Mouse (Mus musculus) megakaryocyte-erythroid progenitor cell, adult 5-6 weeks (primary cell): ENCODE measurements at regions not wholly inside any gene's neighbourhood (a gene's known extent, or its start where the extent isn't known, plus 50 kb on each side); places are given as distances from the start of the nearest gene placed in this dataset.

Source experiments
- ATAC-seq: replicated peaks from 2 replicates; pipeline ENCODE4 v1.8.0; 2016; ENCODE audit warnings: mild to moderate bottlenecking, inconsistent platforms; ENCODE audit not compliant: severe bottlenecking, poor library complexity, low FRiP score, low TSS enrichment

DNA sequence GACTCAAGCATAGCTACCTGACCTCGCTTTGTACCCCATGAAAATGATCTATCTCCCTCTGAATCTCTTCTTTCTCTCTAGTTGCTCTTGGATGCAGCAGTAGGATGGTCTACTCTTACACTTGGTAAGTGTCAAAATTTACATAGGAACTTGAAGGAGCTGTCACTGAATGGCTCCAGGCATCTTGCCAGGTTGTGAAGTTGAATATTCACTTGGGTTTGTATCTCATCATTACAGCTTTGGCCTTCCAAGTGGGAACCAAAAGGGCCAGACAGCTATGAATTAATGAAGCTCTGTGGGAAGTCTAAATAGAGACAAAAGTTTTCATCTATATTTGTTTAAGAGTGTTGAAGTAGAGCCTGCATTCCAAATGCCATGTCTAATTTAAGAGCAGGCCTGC, 475.5 kb downstream of the Flrt2 start:
- no peak for ATAC-seq

DNA sequence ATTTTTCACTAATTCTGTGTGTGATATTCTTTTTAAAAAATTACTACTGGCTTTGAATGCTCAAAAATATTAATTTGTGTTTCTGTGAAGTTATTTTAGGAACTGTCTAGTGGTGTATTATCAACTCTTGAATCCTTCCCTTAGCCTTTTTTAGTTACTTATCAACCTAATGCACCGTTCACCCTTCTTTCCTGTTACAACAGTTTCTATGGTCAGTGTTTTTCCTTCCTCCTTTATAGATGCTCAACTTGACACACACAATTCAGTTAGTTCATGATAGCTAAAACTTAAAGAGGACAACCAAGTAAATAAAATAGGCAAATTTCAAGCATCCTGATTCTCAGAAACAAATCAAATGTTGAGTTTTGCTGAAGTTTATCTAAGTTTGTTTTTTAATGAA, 506.9 kb downstream of the Flrt2 start:
- ATAC-seq: 0 out of 2 replicates have a peak, but pooled peaks have one; percentile 41

DNA sequence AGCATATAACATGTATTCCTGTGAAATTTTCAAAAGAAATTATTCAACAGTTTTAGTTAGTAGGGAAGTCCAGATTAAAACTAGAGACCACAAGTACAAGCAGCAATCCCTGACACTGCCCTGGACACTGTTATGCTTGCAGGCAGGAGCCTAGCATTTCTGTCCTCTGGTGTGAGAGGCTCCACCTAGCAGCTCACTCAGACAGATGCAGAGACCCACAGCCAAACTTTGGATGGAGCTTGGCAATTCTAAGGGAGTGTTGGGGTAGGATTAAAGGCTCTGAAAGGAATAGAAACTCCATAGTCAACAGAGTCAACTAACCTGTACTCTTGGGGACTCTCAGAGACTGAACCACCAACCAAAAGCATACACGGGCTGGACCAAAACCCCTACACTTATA, 509.8 kb downstream of the Flrt2 start:
- ATAC-seq: no peak

DNA sequence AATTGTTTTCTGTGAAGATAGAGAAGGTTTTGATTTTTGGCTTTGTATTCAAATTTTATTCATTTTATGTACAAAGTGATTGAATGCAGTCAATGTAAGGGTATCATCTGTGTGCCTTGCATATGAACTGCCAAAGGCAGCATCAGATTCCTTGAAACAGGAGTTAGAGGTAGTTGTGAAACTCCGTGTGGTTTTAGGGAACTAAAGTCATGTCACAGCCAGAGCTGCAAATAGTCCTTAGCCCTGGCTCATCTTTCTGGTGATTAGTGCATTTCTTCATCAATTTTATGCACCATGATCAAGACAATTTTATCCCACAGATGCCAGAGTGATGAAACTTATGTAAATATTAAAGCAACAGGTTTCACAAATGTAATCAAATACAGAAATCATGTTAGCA, 534.4 kb downstream of the Flrt2 start:
- ATAC-seq: no peak

DNA sequence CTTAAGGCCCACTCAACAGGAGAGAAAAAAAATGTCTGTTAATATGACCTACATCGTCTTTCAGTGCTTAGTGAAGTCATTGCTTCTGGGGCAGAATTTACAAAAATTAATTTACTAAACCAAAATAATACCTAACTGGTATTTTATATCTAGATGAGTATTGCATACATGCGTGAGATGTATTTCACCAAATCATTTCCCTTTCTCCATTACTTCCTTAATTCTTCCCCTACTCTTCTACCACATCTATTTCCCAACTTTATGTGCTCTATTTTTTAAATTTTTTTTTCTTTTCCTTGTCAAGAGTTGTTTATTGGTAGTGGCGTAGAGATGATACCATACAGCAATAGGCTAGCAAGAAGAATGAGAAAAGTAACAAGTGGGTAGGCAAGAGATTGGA, 536.7 kb downstream of the Flrt2 start:
- no peak for ATAC-seq

DNA sequence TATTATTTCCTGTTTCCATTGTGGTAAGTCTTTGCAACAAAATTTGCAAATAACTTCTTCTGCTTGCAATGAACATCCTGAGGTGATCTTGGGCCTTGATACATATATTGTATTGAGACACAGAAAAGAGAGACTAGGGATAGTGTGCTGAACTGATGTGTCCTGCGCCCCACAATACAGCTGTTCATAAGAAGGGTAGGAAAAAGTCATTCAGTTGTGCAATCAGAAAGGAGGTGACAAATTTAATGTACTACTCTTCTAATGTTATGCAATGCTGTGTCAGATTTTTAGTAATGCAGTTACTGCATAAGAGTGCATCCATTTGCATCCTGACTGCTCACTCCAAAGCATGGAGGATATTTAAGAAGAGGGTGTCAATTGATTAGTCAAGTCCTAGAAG, 543.5 kb downstream of the Flrt2 start:
- ATAC-seq: no peak

DNA sequence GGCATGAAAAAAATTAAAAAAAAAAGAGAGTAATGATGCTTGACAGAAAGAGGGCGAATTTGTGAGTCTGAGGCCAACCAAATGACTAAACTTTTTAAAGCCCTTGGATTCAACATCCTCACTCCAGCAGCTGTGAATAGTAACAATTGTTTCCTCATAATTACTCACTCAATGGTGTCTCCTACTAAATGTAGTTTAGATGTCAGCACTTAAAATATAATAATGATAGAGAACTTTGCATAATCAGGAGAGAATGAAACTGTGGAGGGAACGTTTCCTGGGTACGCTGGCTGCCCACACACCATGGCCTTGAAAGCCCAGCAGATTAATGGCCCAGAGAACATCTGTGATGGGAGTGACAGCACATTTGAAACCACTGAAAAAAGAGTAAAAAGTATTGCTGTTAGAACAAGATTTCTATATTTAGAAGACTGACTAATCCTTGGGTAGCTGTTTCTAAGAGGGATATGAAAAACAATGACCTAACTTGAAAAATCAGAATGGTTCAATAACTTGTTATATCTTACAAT, 544.0 kb downstream of the Flrt2 start:
- ATAC-seq: no peak

DNA sequence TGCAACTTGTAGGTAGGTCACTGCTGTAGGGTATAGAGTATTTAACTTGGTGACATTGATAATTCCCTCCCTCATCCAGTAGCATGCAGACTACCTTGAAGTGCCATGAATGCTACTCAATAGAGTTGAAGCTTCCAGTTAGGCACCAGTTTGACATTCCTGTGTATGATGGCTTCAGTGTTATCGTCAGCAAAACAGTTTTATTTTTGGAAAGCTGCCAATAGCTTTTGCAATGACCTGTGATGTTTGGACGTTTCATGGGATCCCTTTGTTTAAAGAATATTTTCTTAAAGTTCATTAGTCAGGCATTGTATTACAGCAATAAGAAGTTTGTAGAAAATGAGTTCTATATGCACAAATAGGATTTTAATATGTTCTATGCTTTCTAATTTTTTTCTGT, 547.6 kb downstream of the Flrt2 start:
- no peak for ATAC-seq

DNA sequence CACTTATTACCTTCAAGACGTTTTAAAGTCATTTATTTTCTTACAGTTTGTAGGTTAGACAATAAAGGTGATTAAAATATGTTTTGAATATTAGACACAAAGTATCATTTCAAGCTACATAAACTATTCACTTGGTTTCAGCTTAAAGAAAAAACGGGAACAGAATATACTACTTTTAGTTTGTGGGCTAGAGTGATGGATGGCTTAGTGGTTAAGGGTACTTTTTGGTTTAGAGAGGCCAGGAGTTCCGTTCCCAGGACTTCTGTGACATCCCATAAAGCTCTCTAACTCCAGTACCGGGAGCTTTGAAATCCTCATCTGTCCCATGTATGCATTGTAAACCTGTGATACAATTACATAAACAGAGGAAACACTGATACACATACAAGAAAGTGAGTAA, 570.0 kb downstream of the Flrt2 start:
- no peak for ATAC-seq

DNA sequence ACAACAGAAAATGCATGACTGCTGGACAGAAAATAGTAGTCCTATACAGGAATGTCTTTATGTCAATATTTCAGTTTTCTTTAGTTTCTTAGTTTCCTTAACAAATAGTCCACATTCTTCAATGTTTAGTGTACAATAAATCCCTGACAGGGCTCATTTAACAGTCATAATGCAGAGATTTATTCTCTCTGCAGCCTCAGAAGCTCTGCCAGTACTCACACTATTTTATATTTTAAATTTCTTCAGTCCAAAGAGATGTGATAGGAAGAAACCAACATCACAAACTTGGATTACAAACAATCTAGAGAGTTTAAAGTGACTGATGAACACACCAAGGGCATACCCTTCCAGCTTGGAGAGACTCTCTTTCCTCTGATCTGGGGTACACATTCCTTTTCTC, 583.9 kb downstream of the Flrt2 start:
- no peak for ATAC-seq

DNA sequence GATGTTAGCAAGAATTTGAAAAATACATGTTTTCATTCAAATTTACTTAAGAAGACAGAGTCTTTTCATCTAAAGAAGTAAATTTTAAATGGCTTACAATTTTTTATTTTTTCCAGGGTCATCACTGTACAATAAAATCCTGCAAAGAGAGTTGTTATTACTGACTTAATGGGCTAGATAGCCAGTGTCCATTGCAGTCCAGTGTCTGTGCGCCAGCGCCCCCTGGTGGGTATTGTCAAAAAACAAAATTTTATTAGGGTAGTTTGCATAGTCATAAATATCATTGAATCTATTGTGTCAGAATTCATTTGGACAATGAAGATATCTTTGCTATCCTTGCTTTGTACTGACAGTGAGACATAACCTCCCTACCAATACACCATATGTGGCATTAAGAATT, 619.1 kb downstream of the Flrt2 start:
- peak; percentile 57; the same call in 1 of the 2 replicates for ATAC-seq

DNA sequence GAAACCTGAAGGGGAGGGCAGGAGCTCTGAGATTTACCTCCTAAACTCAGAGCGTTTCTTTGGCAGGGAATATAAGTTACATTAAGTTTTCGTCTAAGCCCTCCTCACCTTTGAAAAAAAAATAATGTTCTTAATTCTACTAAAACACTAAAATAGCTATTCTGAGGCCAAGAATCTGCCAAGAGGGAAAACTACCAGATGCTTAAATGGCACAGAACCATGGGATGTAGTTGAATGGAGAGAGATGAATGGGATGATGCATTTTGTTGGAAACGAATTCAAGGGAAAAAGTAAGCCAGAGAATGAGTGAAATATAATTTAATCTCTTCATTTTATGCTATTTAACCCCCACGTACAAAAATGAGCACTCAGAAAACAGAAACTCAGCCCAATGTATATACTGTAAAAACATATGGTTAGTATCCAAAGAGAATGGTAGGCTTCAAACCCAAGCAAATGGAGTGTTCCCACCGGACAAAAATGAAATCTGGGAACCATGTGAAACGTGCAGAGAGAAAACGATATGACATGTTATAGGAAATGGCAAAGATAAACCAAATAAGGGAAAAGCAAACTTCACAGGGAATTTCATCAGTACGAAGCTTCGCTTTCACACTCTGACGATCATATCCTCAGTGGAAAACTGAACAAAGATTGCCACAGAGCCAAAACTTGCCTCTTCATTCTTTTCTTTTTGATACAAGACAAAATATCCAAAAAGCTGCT, 631.2 kb downstream of the Flrt2 start:
- no peak for ATAC-seq

DNA sequence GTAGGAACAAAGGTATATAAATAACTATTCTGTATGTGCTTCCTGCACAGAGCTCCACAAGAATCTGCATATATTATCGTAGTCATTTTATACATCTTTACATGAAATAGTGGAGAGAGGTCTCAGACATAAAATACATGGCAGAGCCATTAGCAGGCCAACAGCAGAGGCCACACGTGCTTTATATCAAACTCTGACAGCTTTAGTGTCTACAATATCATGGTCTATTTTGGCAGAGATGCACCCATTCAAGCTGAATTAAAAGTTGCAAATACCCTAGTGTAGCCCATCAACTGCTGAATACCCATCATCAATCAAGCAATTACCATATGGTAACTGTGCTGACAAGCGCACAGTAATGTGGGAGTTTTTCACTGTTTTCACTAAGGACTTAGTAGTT, 659.1 kb downstream of the Flrt2 start:
- no peak for ATAC-seq

DNA sequence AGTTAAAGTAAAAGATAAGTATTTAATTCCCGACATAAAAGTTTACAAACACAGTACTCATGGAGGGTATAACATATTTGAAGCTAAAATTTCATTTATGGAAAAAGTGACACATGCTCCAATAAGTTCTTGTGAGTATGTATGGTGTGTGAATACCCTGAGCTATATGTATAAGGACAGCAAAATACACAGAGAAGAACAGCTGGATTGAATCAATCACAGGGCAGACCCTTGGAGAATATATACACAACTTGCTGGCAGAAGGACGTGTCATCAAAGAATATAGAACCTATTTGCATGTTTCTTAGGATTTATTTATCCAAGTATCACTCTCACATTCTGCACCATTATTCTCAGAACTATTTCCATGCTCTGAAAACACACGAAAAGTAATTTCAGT, 686.9 kb downstream of the Flrt2 start:
- no peak for ATAC-seq

DNA sequence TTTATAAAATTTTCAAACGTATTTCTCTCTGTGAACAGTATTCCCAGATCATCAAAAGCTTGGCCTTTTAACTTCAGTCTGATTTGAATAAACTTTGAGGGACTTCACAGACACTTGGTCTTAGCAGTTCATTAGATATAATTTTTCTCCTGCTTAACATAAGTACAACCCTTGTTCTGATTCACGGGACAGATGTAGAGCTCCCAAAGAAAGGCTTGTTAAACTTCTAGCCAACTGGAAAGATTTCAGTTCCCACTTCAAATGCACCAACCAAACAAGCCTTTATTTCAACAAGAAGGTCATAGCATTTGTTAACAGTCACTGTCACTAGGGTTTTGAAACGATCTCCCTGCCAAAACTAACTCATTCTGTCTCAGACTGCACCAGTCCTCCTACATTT, 727.1 kb downstream of the Flrt2 start:
- no peak for ATAC-seq

DNA sequence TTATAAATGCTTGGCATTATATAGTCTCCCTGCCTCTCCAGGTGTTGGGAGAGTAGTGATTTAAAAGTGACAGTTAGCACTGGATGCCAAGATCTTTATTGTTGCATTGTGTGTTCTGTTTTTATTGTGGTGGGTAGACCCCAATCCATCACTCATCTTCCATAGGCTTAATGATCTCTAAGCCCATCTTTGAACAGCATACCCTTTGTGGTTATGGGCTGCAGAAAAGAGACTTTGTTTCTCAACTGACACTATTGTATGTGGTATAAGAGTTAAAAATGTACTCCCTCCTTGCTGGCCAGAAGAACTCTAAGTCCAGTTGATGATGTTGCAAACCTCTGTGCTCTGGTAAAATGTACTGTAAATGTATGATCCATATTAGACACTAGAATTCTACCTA, 727.5 kb downstream of the Flrt2 start:
- ATAC-seq: no peak

DNA sequence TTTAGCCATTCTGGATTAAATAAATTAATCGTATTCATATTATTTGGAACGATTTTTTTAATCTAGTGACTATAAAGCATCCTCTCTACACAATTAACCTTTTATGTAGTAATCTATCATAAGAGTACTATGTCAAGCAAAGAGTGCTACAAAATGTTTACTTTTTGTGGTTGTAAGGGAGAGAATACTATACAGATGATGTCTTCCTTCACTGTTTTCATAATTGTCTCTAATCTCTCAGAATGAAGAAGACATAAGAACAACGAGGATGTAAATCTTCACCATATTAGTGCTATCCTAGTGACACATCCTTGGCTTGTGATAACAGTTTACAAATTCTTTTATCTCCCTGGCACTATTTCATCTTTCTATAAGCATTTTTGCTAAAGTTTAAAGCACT, 735.6 kb downstream of the Flrt2 start:
- no peak for ATAC-seq

DNA sequence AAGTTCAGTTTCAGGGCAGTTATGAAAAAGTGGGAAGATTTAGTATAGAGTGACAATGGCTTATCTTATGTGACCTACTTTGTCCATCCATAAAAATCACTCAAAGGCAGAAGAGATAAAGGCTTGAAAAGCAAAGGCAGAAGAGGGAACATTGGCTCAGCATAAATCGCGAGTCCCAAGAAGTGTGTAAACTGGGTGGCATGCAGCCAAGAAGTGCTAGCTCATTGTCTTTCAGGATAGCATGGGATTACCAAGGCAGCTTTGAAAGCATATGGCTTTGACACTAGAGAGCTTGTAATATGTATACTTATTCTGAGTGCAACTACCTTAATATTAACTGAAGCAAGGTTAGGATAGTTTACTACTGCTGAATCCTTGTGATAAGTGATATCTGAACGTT, 750.5 kb downstream of the Flrt2 start:
- no peak for ATAC-seq

DNA sequence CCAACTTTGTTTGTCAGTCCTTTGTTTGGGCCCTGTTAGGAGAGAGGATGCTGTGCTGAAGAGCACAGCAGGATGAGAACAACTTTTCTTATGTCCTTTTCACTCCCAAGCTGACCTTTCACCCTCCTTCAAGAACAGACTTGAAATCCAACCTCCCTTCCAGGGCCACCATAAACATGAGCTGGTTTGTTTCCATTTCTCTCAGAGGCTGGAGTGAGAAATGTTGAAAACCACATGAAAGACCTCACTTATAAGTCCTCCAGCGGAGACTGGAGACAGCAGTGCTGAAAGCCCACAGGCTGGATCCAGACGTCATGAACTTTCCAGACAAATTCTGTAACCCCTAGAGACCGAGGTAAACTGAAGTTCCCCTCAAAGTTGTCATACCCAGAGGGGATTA, 761.3 kb downstream of the Flrt2 start:
- no peak for ATAC-seq

DNA sequence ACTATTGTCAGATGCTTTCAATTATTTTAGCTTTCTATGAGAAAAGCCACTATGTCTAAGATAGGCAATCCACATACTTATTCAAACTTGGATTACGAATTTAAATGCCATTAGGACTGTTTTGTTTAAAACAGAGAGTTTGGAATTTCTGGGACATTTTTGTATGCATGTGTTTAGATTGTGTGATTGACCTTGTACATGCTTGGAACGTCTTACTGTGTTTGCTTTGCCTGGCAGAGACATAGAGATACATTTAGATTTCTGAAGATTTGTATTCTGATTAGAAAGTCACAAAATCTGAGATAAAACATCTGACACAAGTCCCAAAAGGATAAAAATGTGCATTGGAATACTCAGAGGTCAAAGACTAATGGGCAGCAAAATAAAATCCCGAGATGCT, 784.3 kb downstream of the Flrt2 start:
- ATAC-seq: no peak

DNA sequence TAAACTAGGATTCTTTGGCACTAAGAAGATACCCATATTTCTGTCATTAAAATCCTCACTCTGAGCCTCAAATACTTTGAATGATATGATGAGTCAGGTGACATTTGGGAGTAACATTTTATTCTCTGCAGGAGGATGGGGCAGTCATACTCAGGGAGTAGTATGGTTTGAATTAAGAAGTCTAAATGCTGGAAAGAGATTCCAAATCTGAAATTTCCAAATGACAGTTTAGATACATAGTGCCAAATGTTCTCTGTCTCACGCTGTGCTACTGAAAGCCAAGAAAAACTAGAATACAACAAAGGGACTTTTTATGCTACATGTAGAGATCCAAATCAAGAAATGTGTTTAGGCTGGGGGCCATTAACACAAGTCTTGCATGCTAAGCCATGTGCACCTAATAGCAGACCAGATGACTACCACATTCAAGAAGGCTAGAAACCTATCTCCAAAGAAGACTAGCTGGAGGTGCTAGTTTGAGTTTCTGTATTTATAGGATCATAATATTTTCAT, 796.5 kb downstream of the Flrt2 start:
- ATAC-seq: no peak

DNA sequence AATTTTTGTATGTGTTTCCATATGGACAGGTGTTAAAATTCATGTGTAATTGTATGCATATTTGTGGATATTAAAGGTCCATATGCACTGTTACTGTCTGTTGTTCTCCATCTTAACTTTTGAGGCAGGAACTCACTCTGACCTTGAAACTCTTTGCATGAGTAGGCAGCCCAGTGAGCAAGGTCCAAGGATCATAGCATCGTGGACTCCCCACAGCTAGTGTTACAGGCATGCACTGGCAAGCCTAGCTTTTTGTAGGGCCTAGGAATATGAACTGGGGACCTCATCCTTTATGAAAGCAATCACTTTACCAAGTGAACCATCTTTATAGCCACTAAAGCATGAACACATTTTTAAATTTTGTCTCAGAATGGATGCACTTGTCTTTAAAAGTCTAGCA, 817.6 kb downstream of the Flrt2 start:
- ATAC-seq: no peak
